Mouse (Mus musculus) myocyte (in vitro differentiated cells): ENCODE data around the gene Negr1. TPM values are rescaled to one million over a fixed set of nuclear protein-coding genes. Genes with fewer than 3 reads are reported as not detected.

Source experiments
- H3K27me3 ChIP-seq: one replicate; pipeline ENCODE4 v1.6.1; 2011; ENCODE audit not compliant: control insufficient read depth, insufficient read depth, insufficient read length
- H3K36me3 ChIP-seq: one replicate; pipeline ENCODE4 v1.6.1; 2011; ENCODE audit not compliant: control insufficient read depth, insufficient read depth
- H3K4me2 ChIP-seq: one replicate; pipeline ENCODE4 v1.6.1; 2011; ENCODE audit warnings: low read depth, control low read depth
- H3K4me3 ChIP-seq: one replicate; pipeline ENCODE4 v1.5.1; 2011; ENCODE audit warnings: mild to moderate bottlenecking, control low read depth, moderate library complexity
- H3K79me2 ChIP-seq: one replicate; pipeline ENCODE4 v1.6.1; 2011; ENCODE audit not compliant: control insufficient read depth, insufficient read depth
- H3ac ChIP-seq: one replicate; pipeline ENCODE4 v1.6.1; 2011; ENCODE audit not compliant: control insufficient read depth, insufficient read length
- CEBPB ChIP-seq: IDR thresholded peaks from 2 replicates; pipeline ENCODE4 v1.6.1; 2011; ENCODE audit warnings: mild to moderate bottlenecking, moderate library complexity; ENCODE audit not compliant: poor library complexity, insufficient read depth, severe bottlenecking
- E2F4 ChIP-seq: IDR thresholded peaks from one replicate; pipeline ENCODE4 v1.6.1; 2011; ENCODE audit warnings: mild to moderate bottlenecking, control low read depth, moderate library complexity; ENCODE audit not compliant: insufficient read depth
- MAX ChIP-seq: IDR thresholded peaks from one replicate; pipeline ENCODE4 v1.6.1; 2011; ENCODE audit warnings: low read depth, mild to moderate bottlenecking, control low read depth
- MYOD1 ChIP-seq, 3 experiments: IDR thresholded peaks; one replicate each; pipeline ENCODE4 v1.6.1; 2011; ENCODE audit warnings: control low read depth in 2 of 3, low read depth in 2 of 3, mild to moderate bottlenecking in 2 of 3, moderate library complexity in 1 of 3; ENCODE audit not compliant: insufficient read length in 2 of 3, control insufficient read depth in 1 of 3
- MYOG ChIP-seq, 3 experiments: IDR thresholded peaks; one replicate each; pipeline ENCODE4 v1.6.1; 2011; ENCODE audit warnings: control low read depth in 2 of 3, low read depth in 2 of 3, mild to moderate bottlenecking in 2 of 3; ENCODE audit not compliant: insufficient read length in 2 of 3, control insufficient read depth in 1 of 3, insufficient read depth in 1 of 3
- POLR2A ChIP-seq: IDR thresholded peaks from one replicate; pipeline ENCODE4 v1.6.1; 2011; ENCODE audit warnings: low read depth, mild to moderate bottlenecking, control low read depth, moderate library complexity; ENCODE audit not compliant: insufficient read length
- POLR2AphosphoS2 ChIP-seq: IDR thresholded peaks from one replicate; pipeline ENCODE4 v1.6.1; 2011; ENCODE audit warnings: low read depth, control low read depth; ENCODE audit not compliant: insufficient read length
- REST ChIP-seq: IDR thresholded peaks from one replicate; pipeline ENCODE4 v1.6.1; 2011; ENCODE audit warnings: mild to moderate bottlenecking, control low read depth, moderate library complexity; ENCODE audit not compliant: insufficient read depth, insufficient read length
- SRF ChIP-seq: IDR thresholded peaks from one replicate; pipeline ENCODE4 v1.6.1; 2011; ENCODE audit warnings: low read depth; ENCODE audit not compliant: control insufficient read depth, insufficient read length
- TCF12 ChIP-seq: IDR thresholded peaks from one replicate; pipeline ENCODE4 v1.6.1; 2011; ENCODE audit warnings: mild to moderate bottlenecking, control low read depth; ENCODE audit not compliant: poor library complexity, insufficient read depth, severe bottlenecking
- TCF3 ChIP-seq: IDR thresholded peaks from one replicate; pipeline ENCODE4 v1.6.1; 2011; ENCODE audit warnings: low read depth, control low read depth; ENCODE audit not compliant: insufficient read length
- USF1 ChIP-seq: IDR thresholded peaks from one replicate; pipeline ENCODE4 v1.6.1; 2011; ENCODE audit warnings: low read depth, mild to moderate bottlenecking, control low read depth, moderate library complexity
- polyA plus RNA-seq: library from polyadenylated mRNA; unstranded; fragments of >200 nt; fragmentation: generic; extraction: Trizol; gene quantifications from one replicate; pipeline ENCODE4 v1.2.1, GENCODE M21; 2012; ENCODE audit warnings: missing spikeins

Negr1 gene
- polyA plus RNA-seq, 1 experiment = 0.01 TPM

DNA sequence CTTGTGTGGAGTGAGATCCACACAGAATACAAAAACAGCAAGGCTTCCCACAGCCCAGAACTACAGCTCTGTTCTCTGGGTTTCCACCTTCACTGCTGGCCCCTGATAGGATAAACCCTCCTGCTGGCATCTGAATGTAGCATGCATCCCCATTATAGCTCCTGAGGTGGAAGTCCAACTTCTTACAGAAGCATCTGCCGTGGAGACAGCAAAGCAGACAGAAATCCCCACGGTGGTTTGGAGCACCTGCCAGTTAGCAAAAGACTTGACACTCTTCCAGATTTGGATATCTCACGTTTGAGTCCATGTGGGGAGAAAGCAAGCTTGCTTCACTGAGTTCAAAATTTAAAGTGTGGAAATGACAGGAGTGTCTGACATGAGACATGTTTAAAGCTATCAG is 290.3 kb downstream of the Negr1 start:
- no peak overlapping the region for H3ac ChIP-seq
- no peaks in the 10 kb centered on the region for H3K27me3 ChIP-seq
- TF ChIP-seq MAX (no peak), USF1 (no peak), SRF (no peak), CEBPB (no peak), TCF3 (no peak), REST (no peak), MYOG (IDR thresholded peaks at IDR 0.05; ENCODE audit: control insufficient read depth in 1 of 3, insufficient read depth in 1 of 3, insufficient read length in 2 of 3, low read depth in 2 of 3) (no peak)
- H3K36me3 ChIP-seq = no peaks in the 10 kb centered on the region
- H3K4me3 ChIP-seq = no peak overlapping the region
- H3K79me2 ChIP-seq = no peaks in the 10 kb centered on the region
- no peak overlapping the region for H3K4me2 ChIP-seq

DNA sequence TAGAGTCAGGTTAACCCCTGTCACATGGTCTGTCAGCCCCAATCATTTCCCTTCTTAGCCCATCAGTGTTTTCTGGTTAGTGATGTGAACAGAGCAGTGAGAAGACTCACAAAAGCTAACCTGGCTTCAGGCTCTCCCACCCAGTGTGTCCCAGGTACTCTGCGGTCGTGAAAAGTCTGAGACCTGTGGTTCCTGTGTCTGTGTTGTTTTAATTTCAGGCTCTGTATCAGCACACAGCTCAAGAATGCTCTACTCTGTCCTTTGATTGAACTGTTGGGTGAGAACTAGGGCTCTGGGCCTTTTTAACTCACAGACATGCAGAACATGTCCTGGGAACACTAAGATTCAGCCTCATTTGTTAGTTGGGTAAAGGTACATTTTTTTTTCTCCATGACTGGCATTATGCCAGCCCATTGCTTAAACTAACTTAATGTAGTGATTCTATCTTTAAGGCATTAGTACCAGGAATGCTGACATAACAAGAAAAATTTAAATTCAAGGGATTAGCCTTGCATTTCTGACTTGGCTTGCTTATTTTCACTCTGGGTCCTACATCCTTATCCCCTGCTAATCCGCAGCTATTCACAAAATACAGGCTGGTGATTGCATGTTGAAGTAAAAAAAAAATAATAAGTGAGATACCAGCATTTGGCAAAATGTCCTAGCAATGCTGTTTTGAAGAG is 308.8 kb downstream of the Negr1 start:
- Histone ChIP-seq H3ac (no peak overlapping the region), H3K4me3 (no peak overlapping the region), H3K27me3 (no peaks in the 10 kb centered on the region), H3K4me2 (no peak overlapping the region), H3K79me2 (no peaks in the 10 kb centered on the region), H3K36me3 (no peaks in the 10 kb centered on the region)
- TF ChIP-seq TCF12 (no peak), MYOD1 (IDR thresholded peaks at IDR 0.05; ENCODE audit: control insufficient read depth in 1 of 3, insufficient read length in 2 of 3, low read depth in 2 of 3) (no peak), CEBPB (no peak), MYOG (IDR thresholded peaks at IDR 0.05; ENCODE audit: control insufficient read depth in 1 of 3, insufficient read depth in 1 of 3, insufficient read length in 2 of 3, low read depth in 2 of 3) (no peak), REST (no peak), SRF (no peak), E2F4 (no peak), MAX (no peak), USF1 (no peak), POLR2A (no peak), POLR2AphosphoS2 (no peak)

DNA sequence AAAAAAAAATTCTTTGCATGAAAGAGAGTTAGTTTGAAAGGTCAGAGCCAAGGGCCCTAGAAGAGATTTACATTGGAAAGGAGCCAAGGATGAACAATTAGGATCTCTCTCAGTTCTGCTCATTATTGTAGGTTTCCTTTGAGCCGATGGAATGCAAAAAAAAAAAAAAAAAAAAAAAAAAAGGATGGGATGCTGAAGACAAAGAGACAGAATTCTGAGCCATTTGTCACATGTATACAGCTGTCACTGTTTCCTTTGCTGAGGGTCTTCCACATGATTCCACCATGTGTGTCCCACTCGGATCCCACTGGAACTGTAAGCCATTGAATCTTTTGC is 309.3 kb downstream of the Negr1 start:
- H3K27me3 ChIP-seq = no peaks in the 10 kb centered on the region
- no peaks in the 10 kb centered on the region for H3K36me3 ChIP-seq
- no peak overlapping the region for H3K4me3 ChIP-seq
- TF ChIP-seq CEBPB (no peak), POLR2A (no peak), POLR2AphosphoS2 (no peak), TCF12 (no peak)
- no peak overlapping the region for H3ac ChIP-seq
- no peaks in the 10 kb centered on the region for H3K79me2 ChIP-seq
- no peak overlapping the region for H3K4me2 ChIP-seq

DNA sequence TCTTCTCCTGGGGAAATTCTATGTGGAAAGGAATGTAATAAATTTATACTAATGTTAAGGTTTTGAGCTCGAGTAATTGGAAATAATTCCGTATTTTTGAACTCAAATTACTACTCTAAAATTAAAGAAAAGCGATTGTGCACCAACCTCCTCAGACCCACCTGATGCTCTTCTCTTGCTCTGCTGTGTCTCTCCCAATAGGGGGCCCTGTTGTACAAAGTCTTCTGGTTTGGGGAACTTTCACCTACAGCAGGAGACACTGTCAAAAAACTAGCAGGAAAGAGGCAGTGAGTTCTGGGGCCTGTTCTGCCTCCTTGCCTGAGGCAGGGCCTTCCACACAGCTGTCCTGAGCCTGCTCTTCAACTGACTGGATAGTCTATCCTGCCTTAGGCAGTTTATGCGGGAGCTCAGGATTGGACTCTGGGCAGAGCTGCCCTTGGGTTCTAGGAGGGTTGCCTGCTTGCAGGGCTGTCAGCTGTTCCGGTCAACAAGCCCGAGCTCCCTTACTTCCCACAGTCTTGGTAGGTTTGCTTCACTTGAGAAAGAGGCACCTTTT is 310.1 kb downstream of the Negr1 start:
- Histone ChIP-seq H3K36me3 (no peaks in the 10 kb centered on the region), H3K79me2 (no peaks in the 10 kb centered on the region), H3K27me3 (no peaks in the 10 kb centered on the region), H3ac (no peak overlapping the region), H3K4me2 (no peak overlapping the region), H3K4me3 (no peak overlapping the region)
- TF ChIP-seq MYOD1 (IDR thresholded peaks at IDR 0.05; ENCODE audit: control insufficient read depth in 1 of 3, insufficient read length in 2 of 3, low read depth in 2 of 3) (no peak), E2F4 (no peak)

DNA sequence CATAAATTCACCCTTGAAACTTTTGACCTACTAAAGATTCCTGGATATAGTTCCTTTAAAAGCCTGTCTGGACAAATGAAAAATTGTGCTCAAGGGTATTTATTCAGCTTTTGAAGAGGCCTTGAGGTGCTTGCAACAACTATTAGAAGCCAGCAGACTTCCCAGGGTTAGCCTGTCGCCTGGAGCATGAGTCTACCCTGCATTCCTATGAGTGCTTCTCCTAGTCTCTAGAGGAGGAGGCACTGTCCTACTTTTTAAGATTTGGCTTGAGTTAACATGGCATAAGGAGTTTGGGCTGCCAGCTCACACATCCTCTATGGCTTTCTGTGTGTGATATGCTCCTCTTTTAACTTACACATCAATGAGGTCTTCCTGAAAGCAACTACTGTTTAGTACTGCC is 315.0 kb downstream of the Negr1 start:
- no peak overlapping the region for H3K4me2 ChIP-seq
- TF ChIP-seq TCF12 (no peak), MYOD1 (IDR thresholded peaks at IDR 0.05; ENCODE audit: control insufficient read depth in 1 of 3, insufficient read length in 2 of 3, low read depth in 2 of 3) (no peak), REST (no peak), CEBPB (no peak)
- H3K27me3 ChIP-seq = no peaks in the 10 kb centered on the region
- H3K4me3 ChIP-seq = no peak overlapping the region
- no peaks in the 10 kb centered on the region for H3K79me2 ChIP-seq
- H3ac ChIP-seq = no peak overlapping the region
- H3K36me3 ChIP-seq = no peaks in the 10 kb centered on the region
